23 mouse cellular contexts compared by ENCODE assay signal in genomic region chr12:103504402-103504801, GRCm38 (mm10). TPM values are rescaled to one million over a fixed set of nuclear protein-coding genes. Genes with fewer than 3 reads are reported as not detected.
"Had no signal": no experiment of that assay in that cellular context is flagged by ENCODE, and none has a peak within 500 bp of the region (broad histone marks: within the 10 kb centered on the region; RNA-seq: fewer than 3 reads in every experiment).

No protein-coding gene starts in this region.

- H3K4me1 ChIP-seq: limb, embryonic 10.5 days; limb, embryonic 13.5 days; liver, embryonic 12.5 days; liver, embryonic 15.5 days; lung, embryonic 15.5 days; midbrain, embryonic 12.5 days; midbrain, embryonic 15.5 days; neural tube, embryonic 12.5 days; neural tube, embryonic 15.5 days had no signal

- H3K4me3 ChIP-seq: layer of hippocampus, adult 2 months; limb, embryonic 10.5 days; limb, embryonic 13.5 days; liver, embryonic 12.5 days; liver, embryonic 15.5 days; lung, embryonic 15.5 days; midbrain, embryonic 12.5 days; midbrain, embryonic 15.5 days; neural tube, embryonic 12.5 days; neural tube, embryonic 15.5 days had no signal

- H3K9me3 ChIP-seq: limb, embryonic 10.5 days; limb, embryonic 13.5 days; liver, embryonic 12.5 days; liver, embryonic 15.5 days; lung, embryonic 15.5 days; midbrain, embryonic 12.5 days; midbrain, embryonic 15.5 days; neural tube, embryonic 12.5 days; neural tube, embryonic 15.5 days had no signal

- H3K27ac ChIP-seq: kidney, postnatal 0 days; layer of hippocampus, adult 2 months; limb, embryonic 10.5 days; limb, embryonic 13.5 days; liver, embryonic 12.5 days; liver, embryonic 15.5 days; lung, embryonic 15.5 days; midbrain, embryonic 12.5 days; midbrain, embryonic 15.5 days; neural tube, embryonic 12.5 days; neural tube, embryonic 15.5 days had no signal

- ATAC-seq: liver, embryonic 12.5 days; midbrain, embryonic 15.5 days had no signal

- H3K27me3 ChIP-seq: limb, embryonic 13.5 days; liver, embryonic 12.5 days; liver, embryonic 15.5 days; lung, embryonic 15.5 days; midbrain, embryonic 12.5 days; midbrain, embryonic 15.5 days; neural tube, embryonic 12.5 days; neural tube, embryonic 15.5 days had no signal

- H3K4me2 ChIP-seq: limb, embryonic 13.5 days; liver, embryonic 12.5 days; liver, embryonic 15.5 days; lung, embryonic 15.5 days; midbrain, embryonic 12.5 days; midbrain, embryonic 15.5 days; neural tube, embryonic 12.5 days; neural tube, embryonic 15.5 days had no signal

- H3K9ac ChIP-seq: limb, embryonic 13.5 days; liver, embryonic 12.5 days; liver, embryonic 15.5 days; lung, embryonic 15.5 days; midbrain, embryonic 12.5 days; midbrain, embryonic 15.5 days; neural tube, embryonic 12.5 days; neural tube, embryonic 15.5 days had no signal

- DNase-seq: kidney, adult 2 months; kidney, postnatal 25 days; layer of hippocampus, adult 9-11 months; liver; lung, adult 18-20 months; lung, postnatal 10 days; lung, postnatal 4 days; right cerebral cortex, adult 18-20 months; right cerebral cortex, postnatal 14 days; right cerebral cortex, postnatal 4 days; thymus, postnatal 25 days had no signal

- H3K36me3 ChIP-seq: limb, embryonic 10.5 days; limb, embryonic 13.5 days; liver, embryonic 12.5 days; liver, embryonic 15.5 days; lung, embryonic 15.5 days; midbrain, embryonic 12.5 days; midbrain, embryonic 15.5 days; neural tube, embryonic 12.5 days; neural tube, embryonic 15.5 days had no signal

RNA-seq across cellular contexts. Expression of gene Ifi27l2b, which starts 47.4 kb away (rescaled TPM):
- polyA plus RNA-seq: kidney, embryonic 14.5 days; kidney, postnatal 0 days; limb, embryonic 10.5 days; limb, embryonic 13.5 days; liver, embryonic 12.5 days; liver, embryonic 15.5 days; lung, embryonic 15.5 days; midbrain, embryonic 12.5 days; midbrain, embryonic 15.5 days; neural tube, embryonic 12.5 days; neural tube, embryonic 15.5 days had no signal
